Mouse (Mus musculus): Measurements from ENCODE around the gene Zfp983.
A peak's percentile ranks its signal among the peaks of the same experiment; 100 is the strongest.
"Not testable (repeated sequence)": the region's sequence is repeated elsewhere in the genome, so short reads cannot be mapped to it uniquely, and the experiment has no call there.

Gene Zfp983

GRCm38 (mm10) chr17:21650364-21650907 lies at the start of gene Zfp983:
TSS of gene Zfp983 (plus strand) at chr17:21650624.
- peak; percentile 76 to 79 for DNase-seq

GRCm38 (mm10) chr17:21616356-21616755 lies 34.1 kb upstream of the Zfp983 start:
- no peak for DNase-seq

GRCm38 (mm10) chr17:21617352-21617751 lies 33.1 kb upstream of the Zfp983 start:
- no peak for DNase-seq

- DNase-seq, result no peak
These were observed 26.8 kb upstream of the Zfp983 start for GRCm38 (mm10) chr17:21623647-21624046.

GRCm38 (mm10) chr17:21635758-21636157 lies 14.7 kb upstream of the Zfp983 start:
- not testable (repeated sequence) for DNase-seq

- no peak for DNase-seq
These were observed 1.6 kb upstream of the Zfp983 start for GRCm38 (mm10) chr17:21648791-21649190.

- peak in 1 of 2 experiments; percentile 6 for DNase-seq
These were observed 488 bp upstream of the Zfp983 start for GRCm38 (mm10) chr17:21649936-21650335.

GRCm38 (mm10) chr17:21678826-21679225 lies 28.4 kb downstream of the Zfp983 start:
- DNase-seq, result not testable (repeated sequence)

GRCm38 (mm10) chr17:21679273-21680018 lies 29.0 kb downstream of the Zfp983 start:
- DNase-seq, result peak; percentile 91 to 94

- DNase-seq, result not testable (repeated sequence)
These were observed 29.6 kb downstream of the Zfp983 start for GRCm38 (mm10) chr17:21680019-21680376.

- DNase-seq, result no peak
These were observed 41.1 kb downstream of the Zfp983 start, which contains the start of gene Gm10226 for GRCm38 (mm10) chr17:21691560-21691959. TSS of gene Gm10226 (plus strand) at chr17:21691860.

- DNase-seq, result no peak
These were observed 42.9 kb downstream of the Zfp983 start for GRCm38 (mm10) chr17:21693342-21693741.

GRCm38 (mm10) chr17:21696073-21696472 lies 45.6 kb downstream of the Zfp983 start:
- no peak for DNase-seq

- DNase-seq, result no peak
These were observed 52.1 kb downstream of the Zfp983 start for GRCm38 (mm10) chr17:21702281-21703240.

- DNase-seq, result no peak
These were observed 53.0 kb downstream of the Zfp983 start for GRCm38 (mm10) chr17:21703414-21703813.

- DNase-seq, result peak; percentile 92 to 93
These were observed 57.0 kb downstream of the Zfp983 start, which contains the start of gene Zfp760 for GRCm38 (mm10) chr17:21707343-21707996. TSS of gene Zfp760 (plus strand) at chr17:21707741.

- DNase-seq, result no peak
These were observed 58.0 kb downstream of the Zfp983 start for GRCm38 (mm10) chr17:21708401-21708800.

Data from kidney, adult 8-10 months (tissue).